Mouse (Mus musculus) right cerebral cortex, postnatal 36 days (tissue): ENCODE results near the gene Slc8a1.

Experiments used
- DNase-seq, 2 experiments: peaks; one replicate each; pipeline ENCODE4 v3.0.0; 2022; ENCODE audit warnings: low spot score in 2 of 2, mixed read lengths in 1 of 2

Slc8a1 gene

GRCm38 (mm10) chr17:81360571-81360970 lies 377.6 kb downstream of the Slc8a1 start:
- DNase-seq = no peak

GRCm38 (mm10) chr17:81360032-81360431 lies 378.1 kb downstream of the Slc8a1 start:
- no peak for DNase-seq

DNA sequence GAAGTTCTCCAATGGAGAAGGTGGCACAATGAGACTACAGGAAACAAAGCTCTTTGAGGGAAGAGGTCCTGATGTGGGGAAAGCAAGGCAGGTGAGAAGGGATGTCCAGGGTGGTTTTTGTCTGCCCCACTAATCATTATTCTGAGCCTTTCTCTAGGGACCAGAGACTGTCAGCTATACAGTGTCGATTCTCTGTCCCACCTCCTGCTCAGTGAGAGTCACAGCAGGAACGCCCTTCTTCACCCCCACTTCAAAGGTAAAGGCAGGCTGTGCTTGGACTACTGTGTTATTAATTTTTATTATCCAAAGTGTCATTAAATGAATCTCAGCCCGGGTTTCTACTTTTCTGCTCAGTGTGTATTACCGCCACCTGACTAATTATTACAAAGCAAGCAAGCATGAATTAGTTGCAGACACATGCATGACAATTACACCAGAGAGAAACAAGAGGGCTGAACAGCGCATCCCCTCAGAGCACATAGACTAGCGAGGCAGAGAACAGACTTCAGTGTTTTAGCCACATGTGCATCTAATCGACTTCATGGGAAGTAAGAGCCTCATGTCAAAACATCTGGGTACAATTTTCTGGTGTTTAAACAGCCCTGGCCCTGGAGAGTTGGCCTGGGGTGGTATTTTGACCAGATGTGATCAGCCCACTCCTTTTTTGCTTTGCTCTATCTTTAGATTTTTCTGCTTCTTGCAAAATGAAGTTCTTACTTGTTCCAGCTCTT lies 402.0 kb downstream of the Slc8a1 start:
- no peak for DNase-seq

DNA sequence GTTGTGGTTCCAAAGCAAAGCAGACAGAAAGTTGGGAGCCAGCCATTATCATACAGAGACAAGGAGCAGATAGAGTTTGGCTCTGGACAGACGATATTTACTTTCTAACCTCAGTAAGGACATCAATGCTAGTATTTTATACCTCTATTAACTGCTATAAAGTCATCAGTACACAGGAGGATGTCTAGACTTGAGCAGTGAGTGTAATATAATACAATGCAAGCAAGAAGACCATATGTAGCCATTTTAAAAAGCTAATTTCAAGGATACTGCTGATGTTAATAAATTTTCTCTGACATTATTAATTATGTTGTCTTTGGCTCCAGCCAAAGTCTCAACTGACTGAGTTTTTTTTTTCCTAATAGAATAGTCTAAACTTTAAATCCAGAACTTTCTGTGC lies 402.7 kb downstream of the Slc8a1 start:
- DNase-seq = no peak
